Mouse (Mus musculus) thymus, postnatal 0 days (tissue): ENCODE data around the gene Dlgap1. TPM values are rescaled to one million over a fixed set of nuclear protein-coding genes. Genes with fewer than 3 reads are reported as not detected.

Source experiments
- DNase-seq: peaks from one replicate; pipeline ENCODE4 v3.0.0-alpha.2; 2015; ENCODE audit warnings: low spot score
- polyA plus RNA-seq: library from polyadenylated mRNA; unstranded; fragments of >200 nt; fragmentation: Nextera tagmentation; extraction: Ambion mirVana; gene quantifications from 2 replicates; pipeline ENCODE4 v1.2.1, GENCODE M21; 2015

Gene Dlgap1
- polyA plus RNA-seq, 1 experiment from 2014 or later: not detected

GRCm38 (mm10) chr17:70172500-70173036 is 203.7 kb downstream of the Dlgap1 start:
- DNase-seq: no peak

GRCm38 (mm10) chr17:70173916-70174315 is 205.0 kb downstream of the Dlgap1 start:
- DNase-seq: no peak

- no peak for DNase-seq
These were observed 222.4 kb downstream of the Dlgap1 start for GRCm38 (mm10) chr17:70191228-70191627.

GRCm38 (mm10) chr17:70222891-70223290 is 254.0 kb downstream of the Dlgap1 start:
- DNase-seq: no peak

- no peak for DNase-seq
These were observed 278.5 kb downstream of the Dlgap1 start for GRCm38 (mm10) chr17:70247342-70247741.

- no peak for DNase-seq
These were observed 279.4 kb downstream of the Dlgap1 start for GRCm38 (mm10) chr17:70248250-70248649.

GRCm38 (mm10) chr17:70252476-70252875 is 283.6 kb downstream of the Dlgap1 start:
- no peak for DNase-seq

- DNase-seq: no peak
These were observed 287.5 kb downstream of the Dlgap1 start for GRCm38 (mm10) chr17:70256371-70256770.

- no peak for DNase-seq
These were observed 294.3 kb downstream of the Dlgap1 start for GRCm38 (mm10) chr17:70263156-70263555.

GRCm38 (mm10) chr17:70272125-70272524 is 303.3 kb downstream of the Dlgap1 start:
- DNase-seq: no peak

GRCm38 (mm10) chr17:70287708-70288107 is 318.8 kb downstream of the Dlgap1 start:
- no peak for DNase-seq

GRCm38 (mm10) chr17:70294106-70294505 is 325.2 kb downstream of the Dlgap1 start:
- DNase-seq: no peak

GRCm38 (mm10) chr17:70301941-70302478 is 333.1 kb downstream of the Dlgap1 start:
- no peak for DNase-seq

GRCm38 (mm10) chr17:70302656-70303055 is 333.8 kb downstream of the Dlgap1 start:
- no peak for DNase-seq

GRCm38 (mm10) chr17:70305021-70305420 is 336.1 kb downstream of the Dlgap1 start:
- no peak for DNase-seq

GRCm38 (mm10) chr17:70307418-70308176 is 338.7 kb downstream of the Dlgap1 start:
- DNase-seq: no peak

- DNase-seq: no peak
These were observed 339.7 kb downstream of the Dlgap1 start for GRCm38 (mm10) chr17:70308364-70309231.

GRCm38 (mm10) chr17:70316327-70316726 is 347.5 kb downstream of the Dlgap1 start:
- DNase-seq: no peak

- no peak for DNase-seq
These were observed 348.9 kb downstream of the Dlgap1 start for GRCm38 (mm10) chr17:70317779-70318178.

GRCm38 (mm10) chr17:70321976-70322375 is 353.1 kb downstream of the Dlgap1 start:
- no peak for DNase-seq

GRCm38 (mm10) chr17:70333440-70333839 is 364.6 kb downstream of the Dlgap1 start:
- DNase-seq: no peak

GRCm38 (mm10) chr17:70334171-70334570 is 365.3 kb downstream of the Dlgap1 start:
- no peak for DNase-seq
